Mouse (Mus musculus) cerebellum, adult 2 months (tissue): ENCODE results near the gene Nppb.

ENCODE experiments used
- CTCF ChIP-seq: fragments of 200-500 bp; IDR thresholded peaks from 2 replicates; pipeline ENCODE4 v1.5.1; 2011; ENCODE audit warnings: low read depth, mild to moderate bottlenecking, control low read depth, low read length, moderate library complexity, borderline replicate concordance; ENCODE audit not compliant: insufficient read depth
- POLR2A ChIP-seq: fragments of 200-500 bp; IDR thresholded peaks from 2 replicates; pipeline ENCODE4 v1.6.1; 2011; ENCODE audit warnings: low read length, control low read depth, borderline replicate concordance; ENCODE audit not compliant: insufficient read depth

- TF ChIP-seq CTCF: no peak
- TF ChIP-seq POLR2A: no peak
Observed at GRCm38 (mm10) chr4:147962781-147963180, 22.8 kb upstream of the Nppb start.
